Mouse (Mus musculus): ENCODE measurements around the gene Mtg1. TPM values are rescaled to one million over a fixed set of nuclear protein-coding genes. Genes with fewer than 3 reads are reported as not detected.

Mtg1 gene
- polyA plus RNA-seq, 1 experiment from 2014 or later, result 29.5 TPM

- WGBS, result 6% methylated on average over 14 of the region's 14 CpGs
- Histone ChIP-seq H3K4me1 (peaks cover 6% of the 10 kb centered on the region), H3K27me3 (ENCODE audit: low read depth, poor library complexity, severe bottlenecking) (no peaks in the 10 kb centered on the region), H3K9me3 (replicated peaks) (no peaks in the 10 kb centered on the region), H3K27ac (no peak overlapping the region), H3K36me3 (no peaks in the 10 kb centered on the region), H3K4me3 (no peak overlapping the region)
- peak; percentile 55 for DNase-seq (ENCODE audit: low spot score)
Observed at GRCm38 (mm10) chr7:140141350-140141749, 4.0 kb downstream of the Mtg1 start.

DNA sequence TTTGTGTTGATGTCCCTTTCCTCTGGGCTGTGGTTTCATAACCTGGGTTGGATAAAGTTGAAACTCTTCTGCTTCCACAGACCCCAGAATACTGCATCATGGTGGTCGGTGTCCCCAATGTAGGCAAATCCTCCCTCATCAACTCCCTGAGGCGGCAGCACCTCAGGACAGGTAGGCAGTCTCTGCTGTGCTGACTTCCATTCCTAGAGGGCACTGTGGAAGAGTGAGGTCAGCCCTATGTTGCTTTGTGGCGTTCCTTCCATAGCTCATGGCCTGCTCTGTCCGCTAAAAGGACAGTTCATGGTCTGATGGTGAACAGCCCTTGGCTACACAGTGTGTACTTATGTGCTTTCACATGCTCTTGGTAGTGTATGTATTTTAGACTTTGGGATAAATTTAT, 7.2 kb downstream of the Mtg1 start:
- WGBS, result 80% methylated on average over 4 of the region's 4 CpGs
- no peak overlapping the region for H3K4me3 ChIP-seq
- DNase-seq (ENCODE audit: low spot score), result no peak
- H3K4me1 ChIP-seq, result no peaks in the 10 kb centered on the region
- no peaks in the 10 kb centered on the region for H3K27me3 ChIP-seq (ENCODE audit: low read depth, poor library complexity, severe bottlenecking)
- H3K9me3 ChIP-seq (replicated peaks), result no peaks in the 10 kb centered on the region
- H3K36me3 ChIP-seq, result peaks cover 3% of the 10 kb centered on the region; the same call in 1 of the 2 replicates
- no peak overlapping the region for H3K27ac ChIP-seq

DNA sequence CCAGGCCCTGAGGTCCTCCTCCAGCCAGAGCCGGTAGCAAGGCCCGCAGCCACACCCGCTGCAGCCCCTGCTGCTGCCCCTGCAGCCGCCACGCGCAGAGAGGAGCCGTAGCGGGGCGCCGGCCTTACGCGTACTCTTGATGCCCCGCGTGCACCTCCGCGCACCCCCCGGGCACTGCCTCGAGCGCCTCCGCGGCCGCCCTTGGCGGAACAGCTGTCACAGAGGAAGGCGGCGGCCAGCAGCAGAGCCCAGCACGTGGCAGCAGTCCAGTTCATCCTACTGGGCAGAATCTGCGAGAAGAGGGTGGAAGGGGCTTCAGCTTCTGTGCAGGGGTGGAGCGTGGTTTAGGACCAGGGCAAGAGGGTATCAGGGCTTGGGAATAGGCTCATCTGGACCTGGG, 16.0 kb downstream of the Mtg1 start:
- Histone ChIP-seq H3K4me1 (peaks cover 14% of the 10 kb centered on the region), H3K4me3 (peak overlapping the region; percentile 40), H3K9me3 (replicated peaks) (no peaks in the 10 kb centered on the region), H3K27me3 (ENCODE audit: low read depth, poor library complexity, severe bottlenecking) (peaks cover 70% of the 10 kb centered on the region), H3K36me3 (no peaks in the 10 kb centered on the region; the same call in 1 of the 2 replicates), H3K27ac (0 out of 2 replicates have a peak overlapping the region, but pooled peaks have one; percentile 21)
- peak; percentile 49 for DNase-seq (ENCODE audit: low spot score)
- WGBS, result 7% methylated on average over 28 of the region's 28 CpGs

- Histone ChIP-seq H3K4me1 (peaks cover 14% of the 10 kb centered on the region), H3K4me3 (peak overlapping the region; percentile 40; the same call in 1 of the 2 replicates)
- WGBS, result 23% methylated on average over 4 of the region's 4 CpGs
Observed at GRCm38 (mm10) chr7:140153829-140154217, 16.5 kb downstream of the Mtg1 start.

GRCm38 (mm10) chr7:140154218-140154927, 17.0 kb downstream of the Mtg1 start, which contains the start of gene Sprn:
TSS of gene Sprn (minus strand) at chr7:140154877.
- DNase-seq (ENCODE audit: low spot score), result peak; percentile 33
- WGBS, result 3% methylated on average over 28 of the region's 28 CpGs
- H3K27me3 ChIP-seq (ENCODE audit: low read depth, poor library complexity, severe bottlenecking), result peaks cover 73% of the 10 kb centered on the region

More at GRCm38 (mm10) chr7:140153829-140154217, 16.5 kb downstream of the Mtg1 start:
- Histone ChIP-seq H3K36me3 (no peaks in the 10 kb centered on the region; the same call in 1 of the 2 replicates), H3K27ac (no peak overlapping the region), H3K9me3 (replicated peaks) (no peaks in the 10 kb centered on the region), H3K27me3 (ENCODE audit: low read depth, poor library complexity, severe bottlenecking) (peaks cover 73% of the 10 kb centered on the region)
- no peak for DNase-seq (ENCODE audit: low spot score)

GRCm38 (mm10) chr7:140160363-140160762, 23.0 kb downstream of the Mtg1 start:
- Histone ChIP-seq H3K9me3 (replicated peaks) (no peaks in the 10 kb centered on the region), H3K4me3 (no peak overlapping the region), H3K4me1 (no peaks in the 10 kb centered on the region), H3K27me3 (ENCODE audit: low read depth, poor library complexity, severe bottlenecking) (peaks cover 33% of the 10 kb centered on the region), H3K36me3 (no peaks in the 10 kb centered on the region), H3K27ac (no peak overlapping the region)
- no peak for DNase-seq (ENCODE audit: low spot score)
- 88% methylated on average over 3 of the region's 3 CpGs for WGBS

More at GRCm38 (mm10) chr7:140154218-140154927, 17.0 kb downstream of the Mtg1 start, which contains the start of gene Sprn:
- no peaks in the 10 kb centered on the region; the same call in 1 of the 2 replicates for H3K36me3 ChIP-seq
- peaks cover 14% of the 10 kb centered on the region for H3K4me1 ChIP-seq
- H3K4me3 ChIP-seq, result peak within 1 kb of the TSS; percentile 34
- no peak within 1 kb of the TSS for H3K27ac ChIP-seq
- H3K9me3 ChIP-seq (replicated peaks), result no peaks in the 10 kb centered on the region

- Histone ChIP-seq H3K4me3 (no peak within 1 kb of the TSS), H3K27ac (no peak within 1 kb of the TSS), H3K36me3 (no peaks in the 10 kb centered on the region), H3K9me3 (replicated peaks) (no peaks in the 10 kb centered on the region), H3K4me1 (no peaks in the 10 kb centered on the region), H3K27me3 (ENCODE audit: low read depth, poor library complexity, severe bottlenecking) (no peaks in the 10 kb centered on the region)
- 87% methylated on average over 7 of the region's 7 CpGs for WGBS
- DNase-seq (ENCODE audit: low spot score), result no peak
Observed at GRCm38 (mm10) chr7:140164664-140165063, 27.3 kb downstream of the Mtg1 start, which contains the start of gene Olfr522. TSS of gene Olfr522 (minus strand) at chr7:140164764.

- WGBS, result 90% methylated on average over 1 of the region's 1 CpGs
- no peaks in the 10 kb centered on the region for H3K4me1 ChIP-seq
- no peaks in the 10 kb centered on the region for H3K27me3 ChIP-seq (ENCODE audit: low read depth, poor library complexity, severe bottlenecking)
- no peak for DNase-seq (ENCODE audit: low spot score)
- H3K9me3 ChIP-seq (replicated peaks), result no peaks in the 10 kb centered on the region
- no peaks in the 10 kb centered on the region for H3K36me3 ChIP-seq
- H3K27ac ChIP-seq, result no peak overlapping the region
- H3K4me3 ChIP-seq, result no peak overlapping the region
Observed at GRCm38 (mm10) chr7:140167950-140168349, 30.6 kb downstream of the Mtg1 start.

DNA sequence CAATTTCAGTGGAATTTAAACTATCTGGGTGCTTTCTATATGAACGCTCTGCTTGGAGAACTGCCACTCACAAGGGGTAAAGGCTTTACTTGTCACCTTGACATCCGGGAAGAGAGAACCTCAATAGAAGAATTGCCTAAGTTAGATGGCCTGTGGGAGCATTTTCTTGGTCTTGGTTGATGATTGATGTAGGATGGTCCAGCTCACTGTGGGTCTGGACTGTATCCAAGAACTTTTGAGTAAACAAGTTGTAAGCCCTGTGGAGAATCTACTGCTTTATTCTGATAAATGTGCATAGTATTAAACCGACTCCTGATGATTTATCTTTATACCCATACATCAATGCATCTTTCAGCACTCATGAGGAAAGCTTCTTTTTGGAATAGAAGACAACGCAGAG, 32.0 kb downstream of the Mtg1 start:
- Histone ChIP-seq H3K36me3 (no peaks in the 10 kb centered on the region), H3K27ac (no peak overlapping the region), H3K4me3 (no peak overlapping the region), H3K9me3 (replicated peaks) (no peaks in the 10 kb centered on the region), H3K27me3 (ENCODE audit: low read depth, poor library complexity, severe bottlenecking) (no peaks in the 10 kb centered on the region), H3K4me1 (no peaks in the 10 kb centered on the region)
- DNase-seq (ENCODE audit: low spot score), result no peak
- 89% methylated on average over 4 of the region's 4 CpGs for WGBS

- Histone ChIP-seq H3K36me3 (no peaks in the 10 kb centered on the region), H3K27me3 (ENCODE audit: low read depth, poor library complexity, severe bottlenecking) (no peaks in the 10 kb centered on the region), H3K27ac (no peak overlapping the region), H3K9me3 (replicated peaks) (no peaks in the 10 kb centered on the region), H3K4me1 (no peaks in the 10 kb centered on the region), H3K4me3 (no peak overlapping the region)
- no peak for DNase-seq (ENCODE audit: low spot score)
- 93% methylated on average over 3 of the region's 3 CpGs for WGBS
Observed at GRCm38 (mm10) chr7:140170863-140171262, 33.5 kb downstream of the Mtg1 start.

DNA sequence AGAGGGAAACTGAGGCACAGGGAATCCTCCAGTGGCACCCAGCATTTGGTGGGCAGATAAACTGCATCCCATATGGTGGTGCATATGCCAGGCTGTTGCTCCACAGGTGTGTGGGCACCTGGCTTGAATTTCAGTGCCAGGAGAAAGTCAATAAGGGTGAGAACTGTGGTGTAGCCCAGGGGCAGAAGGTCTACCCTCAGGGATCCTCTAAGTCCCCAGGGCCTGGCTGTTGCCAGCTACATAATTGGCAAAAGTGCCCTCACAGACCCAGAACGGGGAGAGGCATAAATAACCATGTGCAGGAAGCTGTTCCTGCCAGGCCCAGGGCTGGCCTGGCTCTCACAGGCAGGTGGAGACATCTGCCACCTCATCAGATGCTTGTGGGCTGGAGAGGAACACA, 35.6 kb downstream of the Mtg1 start, which contains the start of gene Olfr523:
Olfr523 (plus strand) TSS at position 282 of the 400 bp plus-strand sequence.
- H3K36me3 ChIP-seq, result no peaks in the 10 kb centered on the region
- no peaks in the 10 kb centered on the region for H3K4me1 ChIP-seq
- WGBS, result 62% methylated on average over 1 of the region's 1 CpGs
- no peaks in the 10 kb centered on the region for H3K9me3 ChIP-seq (replicated peaks)
- DNase-seq (ENCODE audit: low spot score), result no peak
- no peaks in the 10 kb centered on the region for H3K27me3 ChIP-seq (ENCODE audit: low read depth, poor library complexity, severe bottlenecking)
- no peak within 1 kb of the TSS for H3K27ac ChIP-seq
- no peak within 1 kb of the TSS for H3K4me3 ChIP-seq

DNA sequence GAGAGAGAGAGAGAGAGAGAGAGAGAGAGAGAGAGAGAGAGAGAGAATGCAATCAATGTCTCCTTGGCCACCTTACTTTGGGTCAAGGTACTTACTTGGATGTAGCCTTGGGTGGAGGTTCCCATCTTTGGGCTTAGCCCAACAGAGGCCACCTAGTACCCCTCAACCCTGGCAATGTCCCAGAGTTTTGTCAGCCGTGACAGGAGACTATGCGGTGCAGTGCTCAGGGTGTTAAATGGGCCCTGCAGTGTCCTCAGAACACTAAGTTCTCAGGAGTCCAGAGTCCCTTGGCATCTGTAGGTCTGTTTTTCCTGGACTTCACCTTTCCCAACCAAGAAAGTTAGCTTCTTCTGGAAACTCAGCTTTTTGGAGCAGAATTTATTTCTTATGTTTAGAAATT, 41.8 kb downstream of the Mtg1 start:
- no peaks in the 10 kb centered on the region for H3K27me3 ChIP-seq (ENCODE audit: low read depth, poor library complexity, severe bottlenecking)
- 86% methylated on average over 2 of the region's 2 CpGs for WGBS
- H3K9me3 ChIP-seq (replicated peaks), result no peaks in the 10 kb centered on the region
- H3K27ac ChIP-seq, result no peak overlapping the region
- H3K4me3 ChIP-seq, result no peak overlapping the region
- DNase-seq (ENCODE audit: low spot score), result no peak
- H3K36me3 ChIP-seq, result no peaks in the 10 kb centered on the region
- no peaks in the 10 kb centered on the region for H3K4me1 ChIP-seq

DNA sequence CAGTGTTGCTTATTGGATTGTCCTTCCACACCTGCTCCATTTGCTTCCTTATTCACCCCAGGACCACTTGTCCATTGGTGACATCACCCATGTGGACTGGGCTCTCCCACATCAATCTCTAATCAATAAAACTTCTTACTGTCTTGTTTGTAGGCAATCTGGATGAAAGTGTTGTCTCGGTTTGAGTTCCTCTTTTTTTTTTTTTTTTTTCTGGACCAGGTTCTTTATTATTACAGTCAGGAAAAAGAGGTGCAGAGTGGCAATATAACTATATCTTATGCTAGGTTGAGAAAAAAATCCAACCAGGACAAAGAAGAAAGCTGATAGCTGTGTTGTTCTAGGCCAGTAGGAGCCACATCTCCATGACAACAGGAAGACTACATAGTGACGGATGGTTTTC, 43.3 kb downstream of the Mtg1 start:
- Histone ChIP-seq H3K27me3 (ENCODE audit: low read depth, poor library complexity, severe bottlenecking) (no peaks in the 10 kb centered on the region), H3K4me3 (no peak overlapping the region), H3K4me1 (no peaks in the 10 kb centered on the region), H3K9me3 (replicated peaks) (no peaks in the 10 kb centered on the region), H3K27ac (no peak overlapping the region), H3K36me3 (no peaks in the 10 kb centered on the region)
- WGBS, result 83% methylated on average over 2 of the region's 2 CpGs
- no peak for DNase-seq (ENCODE audit: low spot score)
